Mouse (Mus musculus) ES-Bruce4 (cell line): ENCODE data around the gene Zcchc14.

ENCODE experiments used
- CTCF ChIP-seq: IDR thresholded peaks from one replicate; pipeline ENCODE4 v1.8.1; 2011; ENCODE audit warnings: low read depth, low read length
- EP300 ChIP-seq: IDR thresholded peaks from 2 replicates; pipeline ENCODE4 v1.6.1; 2011; ENCODE audit warnings: low read depth, low read length; ENCODE audit not compliant: insufficient read depth
- POLR2A ChIP-seq: IDR thresholded peaks from one replicate; pipeline ENCODE4 v1.8.1; 2011; ENCODE audit warnings: low read length; ENCODE audit not compliant: insufficient read depth

- TF ChIP-seq CTCF: no peak
- no peak for TF ChIP-seq POLR2A
- TF ChIP-seq EP300: no peak
Measured at GRCm38 (mm10) chr8:121570801-121571200, 81.9 kb downstream of the Zcchc14 start.
